Mouse (Mus musculus) limb, embryonic 14.5 days (tissue): ENCODE data around the gene Fundc2. TPM values are rescaled to one million over a fixed set of nuclear protein-coding genes. Genes with fewer than 3 reads are reported as not detected.

Experiments
- ATAC-seq: fragments of 200-750 bp; cut with Nextera tagmentation; 2 replicates; pipeline ENCODE4 v1.8.0; 2017; ENCODE audit warnings: low read depth, moderate number of reproducible peaks, moderate TSS enrichment; ENCODE audit not compliant: low FRiP score
- DNase-seq: peaks from one replicate; pipeline ENCODE4 v3.0.0-alpha.2; 2015; ENCODE audit warnings: low spot score
- H3K27ac ChIP-seq: fragments of 300-500 bp; sonication (generic); replicated peaks from 2 replicates; pipeline ENCODE4 v1.5.1; 2014; ENCODE audit warnings: low read depth, mild to moderate bottlenecking, low read length, moderate library complexity, mixed read lengths
- H3K27me3 ChIP-seq: fragments of 300-500 bp; sonication (generic); 2 replicates; pipeline ENCODE4 v1.6.1; 2014; ENCODE audit warnings: low read length, mixed read lengths; ENCODE audit not compliant: control insufficient read depth, insufficient read depth
- H3K36me3 ChIP-seq: fragments of 300-500 bp; sonication (generic); 2 replicates; pipeline ENCODE4 v1.6.1; 2014; ENCODE audit warnings: mild to moderate bottlenecking, low read length, moderate library complexity, mixed read lengths; ENCODE audit not compliant: control insufficient read depth, insufficient read depth
- H3K4me1 ChIP-seq: fragments of 300-500 bp; sonication (generic); 2 replicates; pipeline ENCODE4 v1.6.1; 2014; ENCODE audit warnings: antibody characterized with exemption, low read length, mixed read lengths; ENCODE audit not compliant: control insufficient read depth, insufficient read depth
- H3K4me2 ChIP-seq: fragments of 300-500 bp; sonication (generic); replicated peaks from 2 replicates; pipeline ENCODE4 v1.6.1; 2014; ENCODE audit warnings: low read depth, mild to moderate bottlenecking, low read length, moderate library complexity; ENCODE audit not compliant: severe bottlenecking
- H3K4me3 ChIP-seq: fragments of 300-500 bp; sonication (generic); replicated peaks from 2 replicates; pipeline ENCODE4 v1.5.1; 2014; ENCODE audit warnings: low read length
- H3K9ac ChIP-seq: fragments of 300-500 bp; sonication (generic); 2 replicates; pipeline ENCODE4 v1.6.1; 2014; ENCODE audit warnings: mild to moderate bottlenecking, low read depth, low read length, moderate library complexity; ENCODE audit not compliant: severe bottlenecking
- H3K9me3 ChIP-seq: fragments of 300-500 bp; sonication (generic); 2 replicates; pipeline ENCODE4 v1.6.1; 2016; ENCODE audit warnings: low read length; ENCODE audit not compliant: control insufficient read depth
- POLR2A ChIP-seq: fragments of 200-500 bp; IDR thresholded peaks from 2 replicates; pipeline ENCODE4 v1.8.0; 2012; ENCODE audit warnings: inconsistent platforms, mild to moderate bottlenecking, moderate library complexity, borderline replicate concordance; ENCODE audit not compliant: insufficient read depth, insufficient read length; ENCODE audit errors: extremely low read depth
- WGBS: fragments of 180-500 bp; shearing (Covaris S2); extraction: QIAGEN DNeasy Blood & Tissue Kit; methylation state at CpG from one replicate; pipeline ENCODE4 v1.1.7; 2014; 5-methylcytosine and 5-hydroxymethylcytosine counted together
- polyA plus RNA-seq, 2 experiments: library from polyadenylated mRNA; depleted of rRNA in 1 of 2; stranded (reverse) in 1 of 2; unstranded in 1 of 2; fragments of >200 nt; fragmentation: Nextera tagmentation in 1 of 2; extraction: Ambion mirVana in 1 of 2; gene quantifications; 2 replicates each; pipeline versions ENCODE4 v1.2.1 to v1.2.3; 2012 to 2014

Fundc2 gene
- polyA plus RNA-seq, 2 experiments = 29.2 to 84.1 TPM

DNA sequence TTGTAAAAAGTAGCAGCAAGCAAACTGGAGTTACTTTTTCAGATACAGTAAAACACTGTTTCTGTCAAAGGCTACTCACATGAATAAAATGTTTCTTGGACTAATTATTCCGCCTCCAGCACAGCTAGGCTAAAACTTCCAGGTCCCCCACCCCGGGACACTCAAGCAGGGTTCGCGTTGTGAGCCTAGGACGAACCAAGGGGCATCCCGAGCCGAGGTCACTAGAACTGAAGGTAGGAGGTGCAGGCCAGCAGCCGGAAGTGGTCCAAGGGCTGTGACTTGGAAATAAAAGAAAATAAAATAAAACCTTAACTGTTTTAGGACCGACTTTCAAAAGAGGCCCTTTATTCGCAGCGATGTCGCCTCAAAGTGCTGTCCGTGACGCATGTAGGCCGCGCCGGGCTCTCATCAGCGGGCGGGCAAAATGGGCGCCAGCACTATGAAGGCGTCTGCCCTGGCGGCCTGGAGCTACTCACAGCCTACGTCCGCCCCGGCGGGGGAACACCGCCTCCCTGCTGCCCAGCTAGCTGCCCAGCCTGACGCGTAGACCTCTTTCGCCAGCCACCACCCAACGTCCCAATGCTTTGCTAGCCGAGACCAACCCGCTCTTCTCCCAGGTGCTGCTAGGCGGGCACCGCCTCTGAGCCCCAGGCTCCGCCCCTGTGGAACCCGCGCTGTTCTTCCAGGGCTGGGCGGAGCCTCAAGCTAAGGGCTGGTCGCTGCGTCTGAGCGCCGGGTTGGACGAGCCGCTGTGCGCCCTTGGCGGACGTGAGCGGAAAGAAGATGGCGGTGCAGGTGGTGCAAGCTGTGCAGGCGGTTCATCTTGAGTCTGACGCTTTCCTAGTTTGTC lies 34.0 kb downstream of the Fundc2 start, which contains the start of the genes Cmc4, Mtcp1 and Brcc3:
Gene Cmc4 (minus strand): TSS at position 649 of the 850 bp plus-strand sequence.
Gene Mtcp1 (minus strand): TSS at position 653 of the 850 bp plus-strand sequence.
Gene Brcc3 (plus strand): TSS at position 693 of the 850 bp plus-strand sequence.
- peak within 1 kb of the TSS; percentile 86 for H3K27ac ChIP-seq
- ATAC-seq (peak; percentile 100), DNase-seq (peak; percentile 87)
- H3K4me2 ChIP-seq = peak within 1 kb of the TSS; percentile 42
- TF ChIP-seq POLR2A = peak; percentile 84; the same call in 1 of the 2 replicates
- H3K36me3 ChIP-seq = no peaks in the 10 kb centered on the region
- H3K27me3 ChIP-seq = no peaks in the 10 kb centered on the region
- peak within 1 kb of the TSS; percentile 47 for H3K4me3 ChIP-seq
- no peaks in the 10 kb centered on the region for H3K9me3 ChIP-seq
- WGBS = 24% methylated on average over 33 of the region's 52 CpGs
- no peaks in the 10 kb centered on the region for H3K4me1 ChIP-seq
- peak within 1 kb of the TSS; percentile 59 for H3K9ac ChIP-seq

Other genes with a start within 250 kb of the Fundc2 start
- gene Smim9, start 218.6 kb upstream of the Fundc2 start, polyA plus RNA-seq (2012; rRNA removed) = not detected in 2 replicates
- not detected in 2 replicates for gene Smim9, start 218.6 kb upstream of the Fundc2 start, polyA plus RNA-seq (2014; fragmentation: Nextera tagmentation; extraction: Ambion mirVana)
- 0.58 and 1.1 TPM in 2 replicates for gene F8, start 216 bp downstream of the Fundc2 start, polyA plus RNA-seq (2012; rRNA removed)
- 1.5 and 2.2 TPM in 2 replicates for gene F8, start 216 bp downstream of the Fundc2 start, polyA plus RNA-seq (2014; fragmentation: Nextera tagmentation; extraction: Ambion mirVana)
- gene Cmc4, start 34.2 kb downstream of the Fundc2 start, polyA plus RNA-seq (2012; rRNA removed) = 19.2 and 22.9 TPM in 2 replicates
- 23.8 TPM in 2 replicates for gene Cmc4, start 34.2 kb downstream of the Fundc2 start, polyA plus RNA-seq (2014; fragmentation: Nextera tagmentation; extraction: Ambion mirVana)
- gene Mtcp1, start 34.2 kb downstream of the Fundc2 start, polyA plus RNA-seq (2012; rRNA removed) = 13.2 and 14.2 TPM in 2 replicates
- gene Mtcp1, start 34.2 kb downstream of the Fundc2 start, polyA plus RNA-seq (2014; fragmentation: Nextera tagmentation; extraction: Ambion mirVana) = 9.3 and 9.6 TPM in 2 replicates
- gene Brcc3, start 34.2 kb downstream of the Fundc2 start, polyA plus RNA-seq (2012; rRNA removed) = 19.5 and 25.3 TPM in 2 replicates
- 50.7 and 55.8 TPM in 2 replicates for gene Brcc3, start 34.2 kb downstream of the Fundc2 start, polyA plus RNA-seq (2014; fragmentation: Nextera tagmentation; extraction: Ambion mirVana)
- 30.1 and 37.2 TPM in 2 replicates for gene Vbp1, start 131.9 kb downstream of the Fundc2 start, polyA plus RNA-seq (2012; rRNA removed)
- gene Vbp1, start 131.9 kb downstream of the Fundc2 start, polyA plus RNA-seq (2014; fragmentation: Nextera tagmentation; extraction: Ambion mirVana) = 126 and 128 TPM in 2 replicates
- 1.6 and 1.8 TPM in 2 replicates for gene Rab39b, start 195.8 kb downstream of the Fundc2 start, polyA plus RNA-seq (2012; rRNA removed)
- 1.5 and 1.8 TPM in 2 replicates for gene Rab39b, start 195.8 kb downstream of the Fundc2 start, polyA plus RNA-seq (2014; fragmentation: Nextera tagmentation; extraction: Ambion mirVana)